Mouse (Mus musculus) spleen, adult 2 months (tissue): ENCODE measurements around the gene Mrps26.

ENCODE experiments used
- CTCF ChIP-seq: fragments of 200-500 bp; IDR thresholded peaks from 2 replicates; pipeline ENCODE4 v1.5.1; 2011; ENCODE audit warnings: mild to moderate bottlenecking, inconsistent platforms; ENCODE audit not compliant: insufficient read depth, insufficient read length, insufficient replicate concordance; ENCODE audit errors: extremely low read depth
- POLR2A ChIP-seq: fragments of 200-500 bp; IDR thresholded peaks from 2 replicates; pipeline ENCODE4 v1.6.1; 2011; ENCODE audit warnings: low read depth, low read length, inconsistent platforms

DNA sequence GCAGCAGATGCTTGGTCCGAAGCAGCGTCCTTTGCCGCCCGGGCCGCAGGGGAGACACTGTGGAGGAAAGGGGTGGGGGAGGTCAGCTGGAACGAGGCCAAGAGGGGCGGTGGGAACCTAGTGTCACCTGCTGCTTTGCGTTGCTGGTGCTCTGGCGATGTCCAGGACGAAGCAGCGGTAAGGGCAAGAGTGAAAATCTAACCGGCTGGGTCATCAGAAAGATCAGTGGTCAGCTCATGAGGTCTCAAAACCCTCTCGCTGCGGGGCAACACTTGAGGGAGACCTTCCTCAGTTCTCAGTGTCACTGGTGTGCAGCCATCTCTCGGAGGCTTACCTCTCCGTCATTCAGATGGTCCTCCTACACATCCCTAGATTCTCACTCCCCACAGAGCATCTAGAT lies 17.7 kb downstream of the Mrps26 start:
- no peak for TF ChIP-seq CTCF
- TF ChIP-seq POLR2A: no peak
